Mouse (Mus musculus) stomach, postnatal 0 days (tissue): ENCODE data around the gene Pcgf2. TPM values are rescaled to one million over a fixed set of nuclear protein-coding genes. Genes with fewer than 3 reads are reported as not detected.

ENCODE experiments used
- ATAC-seq: fragments of 200-750 bp; cut with Nextera tagmentation; 2 replicates; pipeline ENCODE4 v1.8.0; 2017; ENCODE audit not compliant: low FRiP score, low TSS enrichment
- DNase-seq: peaks from one replicate; pipeline ENCODE4 v3.0.0-alpha.2; 2016; ENCODE audit warnings: low spot score
- H3K27ac ChIP-seq: fragments of 300-500 bp; sonication (generic); replicated peaks from 2 replicates; pipeline ENCODE4 v1.5.1; 2014; ENCODE audit warnings: mild to moderate bottlenecking, control low read depth
- H3K27me3 ChIP-seq: fragments of 300-500 bp; sonication (generic); 2 replicates; pipeline ENCODE4 v1.6.1; 2014; ENCODE audit warnings: low read length; ENCODE audit not compliant: control insufficient read depth, insufficient read depth
- H3K36me3 ChIP-seq: fragments of 300-500 bp; sonication (generic); 2 replicates; pipeline ENCODE4 v1.6.1; 2014; ENCODE audit warnings: low read length, mixed read lengths; ENCODE audit not compliant: control insufficient read depth, insufficient read depth
- H3K4me1 ChIP-seq: fragments of 300-500 bp; sonication (generic); replicated peaks from 2 replicates; pipeline ENCODE4 v1.6.1; 2014; ENCODE audit warnings: antibody characterized with exemption; ENCODE audit not compliant: control insufficient read depth, insufficient read depth
- H3K4me2 ChIP-seq: fragments of 300-500 bp; sonication (generic); replicated peaks from 2 replicates; pipeline ENCODE4 v1.6.1; 2014; ENCODE audit warnings: low read depth, mild to moderate bottlenecking, control low read depth, moderate library complexity
- H3K4me3 ChIP-seq: fragments of 300-500 bp; sonication (generic); 2 replicates; pipeline ENCODE4 v1.5.1; 2014; ENCODE audit warnings: low read depth, low read length, control low read depth
- H3K9ac ChIP-seq: fragments of 300-500 bp; sonication (generic); 2 replicates; pipeline ENCODE4 v1.6.1; 2014; ENCODE audit warnings: mild to moderate bottlenecking, low read length, control low read depth, mixed read lengths
- H3K9me3 ChIP-seq: fragments of 300-500 bp; sonication (generic); 2 replicates; pipeline ENCODE4 v1.6.1; 2016; ENCODE audit warnings: low read length; ENCODE audit not compliant: control insufficient read depth
- CTCF ChIP-seq: IDR thresholded peaks from 2 replicates; pipeline ENCODE4 v1.5.1; 2016; ENCODE audit warnings: antibody characterized with exemption, low read depth, mild to moderate bottlenecking, moderate library complexity
- EP300 ChIP-seq: optimal IDR thresholded peaks from 2 replicates; pipeline ENCODE3; 2016; ENCODE audit warnings: antibody characterized with exemption
- WGBS: fragments of 180-500 bp; shearing (Covaris S2); extraction: QIAGEN DNeasy Blood & Tissue Kit; methylation state at CpG from one replicate; pipeline ENCODE4 v1.1.7; 2014; 5-methylcytosine and 5-hydroxymethylcytosine counted together
- polyA plus RNA-seq: library from polyadenylated mRNA; unstranded; fragments of >200 nt; fragmentation: Nextera tagmentation; extraction: Ambion mirVana; gene quantifications from 2 replicates; pipeline ENCODE4 v1.2.1, GENCODE M21; 2015

Gene Pcgf2
- polyA plus RNA-seq = 5.9 and 6.6 TPM in 2 replicates

- ATAC-seq (peak; percentile 18; the same call in 1 of the 2 replicates), DNase-seq (peak; percentile 84)
- H3K4me3 ChIP-seq = peak within 1 kb of the TSS; percentile 91
- H3K27ac ChIP-seq = peak within 1 kb of the TSS; percentile 99
- TF ChIP-seq CTCF (no peak), EP300 (no peak)
- WGBS = under 1% methylated on average over 76 of the region's 85 CpGs
- peak within 1 kb of the TSS; percentile 93 for H3K4me2 ChIP-seq
- H3K36me3 ChIP-seq = no peaks in the 10 kb centered on the region; the same call in none of the 2 replicates
- H3K4me1 ChIP-seq = peaks cover 8% of the 10 kb centered on the region; the same call in 1 of the 2 replicates
- peak within 1 kb of the TSS; percentile 91 for H3K9ac ChIP-seq
- no peaks in the 10 kb centered on the region for H3K9me3 ChIP-seq
- H3K27me3 ChIP-seq = no peaks in the 10 kb centered on the region
These were observed at the start of gene Pcgf2 for GRCm38 (mm10) chr11:97700003-97700745. Gene Pcgf2, minus strand, starts transcription at chr11:97700497.

- Histone ChIP-seq H3K36me3 (peaks cover 20% of the 10 kb centered on the region), H3K4me3 (no peak overlapping the region), H3K4me1 (peaks cover 1% of the 10 kb centered on the region; the same call in 1 of the 2 replicates), H3K27me3 (no peaks in the 10 kb centered on the region), H3K9me3 (no peaks in the 10 kb centered on the region), H3K9ac (no peak overlapping the region; the same call in 1 of the 2 replicates), H3K27ac (no peak overlapping the region), H3K4me2 (no peak overlapping the region)
- DNase-seq (no peak), ATAC-seq (no peak)
- WGBS = 91% methylated on average over 5 of the region's 5 CpGs
- TF ChIP-seq EP300 (no peak), CTCF (no peak)
These were observed 48.2 kb upstream of the Pcgf2 start for GRCm38 (mm10) chr11:97748496-97748895.

- Histone ChIP-seq H3K27ac (no peak overlapping the region), H3K27me3 (no peaks in the 10 kb centered on the region), H3K4me3 (no peak overlapping the region), H3K4me2 (no peak overlapping the region), H3K9ac (no peak overlapping the region), H3K9me3 (no peaks in the 10 kb centered on the region), H3K36me3 (peaks cover 17% of the 10 kb centered on the region), H3K4me1 (peaks cover 6% of the 10 kb centered on the region)
- no peak for TF ChIP-seq EP300
- TF ChIP-seq CTCF = no peak
- ATAC-seq (no peak), DNase-seq (no peak)
- 81% methylated on average over 8 of the region's 8 CpGs for WGBS
These were observed 47.5 kb upstream of the Pcgf2 start for GRCm38 (mm10) chr11:97747773-97748172.

- Histone ChIP-seq H3K27ac (no peak overlapping the region), H3K27me3 (no peaks in the 10 kb centered on the region), H3K4me3 (peak overlapping the region; percentile 72; the same call in 1 of the 2 replicates), H3K9ac (no peak overlapping the region), H3K4me1 (peaks cover 6% of the 10 kb centered on the region), H3K4me2 (peak overlapping the region; percentile 55), H3K9me3 (no peaks in the 10 kb centered on the region), H3K36me3 (0 out of 2 replicates have a peak, but pooled peaks cover 7% of the 10 kb centered on the region)
- TF ChIP-seq EP300 = no peak
- no peak for TF ChIP-seq CTCF
- ATAC-seq (no peak), DNase-seq (no peak)
- WGBS = 8% methylated on average over 13 of the region's 13 CpGs
These were observed 45.0 kb upstream of the Pcgf2 start for GRCm38 (mm10) chr11:97745331-97745721.

- Histone ChIP-seq H3K36me3 (0 out of 2 replicates have a peak, but pooled peaks cover 4% of the 10 kb centered on the region), H3K4me3 (peak overlapping the region; percentile 72), H3K4me2 (peak overlapping the region; percentile 73), H3K27ac (peak overlapping the region; percentile 95), H3K27me3 (no peaks in the 10 kb centered on the region), H3K4me1 (peaks cover 6% of the 10 kb centered on the region), H3K9me3 (no peaks in the 10 kb centered on the region), H3K9ac (peak overlapping the region; percentile 90)
- under 1% methylated on average over 35 of the region's 57 CpGs for WGBS
- TF ChIP-seq CTCF (no peak), EP300 (peak; percentile 44)
- ATAC-seq = peak; percentile 96
- peak; percentile 100 for DNase-seq
These were observed 44.5 kb upstream of the Pcgf2 start for GRCm38 (mm10) chr11:97744718-97745330.
